Mouse (Mus musculus): Measurements from ENCODE around the gene Tmc6. TPM values are rescaled to one million over a fixed set of nuclear protein-coding genes. Genes with fewer than 3 reads are reported as not detected.

Gene Tmc6
- polyA plus RNA-seq, 1 experiment from 2014 or later = 20.2 TPM

GRCm38 (mm10) chr11:117803166-117803688, 21.2 kb upstream of the Tmc6 start:
- DNase-seq (no peak), ATAC-seq (no peak)
- WGBS (ENCODE audit: insufficient replicate concordance) = 84% methylated on average over 3 of the region's 3 CpGs
- H3K9ac ChIP-seq (replicated peaks) = no peak overlapping the region
- H3K27ac ChIP-seq (ENCODE audit: low read depth) = no peak overlapping the region
- H3K9me3 ChIP-seq (ENCODE audit: low read length) = no peaks in the 10 kb centered on the region
- no peak overlapping the region for H3K4me2 ChIP-seq (ENCODE audit: low read depth, low read length)
- H3K4me3 ChIP-seq (ENCODE audit: low read depth, low read length) = no peak overlapping the region
- H3K4me1 ChIP-seq (ENCODE audit: insufficient read depth) = peaks cover 5% of the 10 kb centered on the region; the same call in 1 of the 2 replicates
- H3K27me3 ChIP-seq (ENCODE audit: insufficient read depth, low read length) = no peaks in the 10 kb centered on the region
- TF ChIP-seq EP300 (IDR thresholded peaks at IDR 0.05; ENCODE audit: low read depth) (no peak), CTCF (IDR thresholded peaks at IDR 0.05; ENCODE audit: low read depth) (no peak)
- peaks cover 17% of the 10 kb centered on the region for H3K36me3 ChIP-seq (replicated peaks; ENCODE audit: insufficient read depth, low read length)

- DNase-seq (no peak), ATAC-seq (no peak)
- Histone ChIP-seq H3K36me3 (replicated peaks; ENCODE audit: insufficient read depth, low read length) (peaks cover 14% of the 10 kb centered on the region), H3K27ac (ENCODE audit: low read depth) (no peak overlapping the region), H3K4me3 (ENCODE audit: low read depth, low read length) (0 out of 2 replicates have a peak overlapping the region, but pooled peaks have one; percentile 5), H3K4me1 (ENCODE audit: insufficient read depth) (peaks cover 20% of the 10 kb centered on the region), H3K27me3 (ENCODE audit: insufficient read depth, low read length) (no peaks in the 10 kb centered on the region), H3K9ac (replicated peaks) (no peak overlapping the region), H3K9me3 (ENCODE audit: low read length) (no peaks in the 10 kb centered on the region), H3K4me2 (ENCODE audit: low read depth, low read length) (peak overlapping the region; percentile 38; the same call in 1 of the 2 replicates)
- no peak for TF ChIP-seq EP300 (IDR thresholded peaks at IDR 0.05; ENCODE audit: low read depth)
- no peak for TF ChIP-seq CTCF (IDR thresholded peaks at IDR 0.05; ENCODE audit: low read depth)
- 91% methylated on average over 7 of the region's 7 CpGs for WGBS (ENCODE audit: insufficient replicate concordance)
These were observed 19.7 kb upstream of the Tmc6 start for GRCm38 (mm10) chr11:117801650-117802049.

DNA sequence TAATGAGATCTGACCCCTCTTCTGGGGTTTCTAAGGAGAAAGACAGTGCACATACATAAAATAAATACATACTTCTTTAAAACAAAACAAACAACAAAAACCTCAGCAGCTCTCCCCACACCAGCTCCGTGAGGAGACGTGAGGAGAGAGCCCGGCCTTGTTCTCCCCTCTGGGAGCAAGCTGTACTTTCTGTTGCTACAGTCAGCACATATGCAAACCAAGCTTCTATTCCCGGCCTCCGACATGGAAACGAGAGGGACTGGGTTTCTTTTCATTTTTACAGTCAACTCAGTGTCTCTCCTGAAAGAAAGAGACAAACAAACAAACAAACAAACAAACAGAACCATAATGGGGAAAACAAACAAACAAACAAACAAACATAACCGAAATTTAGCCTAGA, 18.0 kb upstream of the Tmc6 start:
- Histone ChIP-seq H3K4me3 (ENCODE audit: low read depth, low read length) (no peak overlapping the region), H3K4me1 (ENCODE audit: insufficient read depth) (peaks cover 30% of the 10 kb centered on the region), H3K27ac (ENCODE audit: low read depth) (0 out of 2 replicates have a peak overlapping the region, but pooled peaks have one; percentile 91), H3K9ac (replicated peaks) (no peak overlapping the region), H3K36me3 (replicated peaks; ENCODE audit: insufficient read depth, low read length) (peaks cover 5% of the 10 kb centered on the region; the same call in 1 of the 2 replicates), H3K27me3 (ENCODE audit: insufficient read depth, low read length) (no peaks in the 10 kb centered on the region), H3K9me3 (ENCODE audit: low read length) (no peaks in the 10 kb centered on the region), H3K4me2 (ENCODE audit: low read depth, low read length) (peak overlapping the region; percentile 73)
- no peak for TF ChIP-seq CTCF (IDR thresholded peaks at IDR 0.05; ENCODE audit: low read depth)
- TF ChIP-seq EP300 (IDR thresholded peaks at IDR 0.05; ENCODE audit: low read depth) = no peak
- DNase-seq = no peak
- WGBS (ENCODE audit: insufficient replicate concordance) = 85% methylated on average over 7 of the region's 7 CpGs
- ATAC-seq = no peak

- ATAC-seq (no peak), DNase-seq (no peak)
- peak overlapping the region; percentile 63 for H3K4me3 ChIP-seq (ENCODE audit: low read depth, low read length)
- peaks cover 5% of the 10 kb centered on the region; the same call in 1 of the 2 replicates for H3K36me3 ChIP-seq (replicated peaks; ENCODE audit: insufficient read depth, low read length)
- peak overlapping the region; percentile 73 for H3K4me2 ChIP-seq (ENCODE audit: low read depth, low read length)
- 40% methylated on average over 5 of the region's 5 CpGs for WGBS (ENCODE audit: insufficient replicate concordance)
- H3K4me1 ChIP-seq (ENCODE audit: insufficient read depth) = peaks cover 30% of the 10 kb centered on the region
- no peaks in the 10 kb centered on the region for H3K9me3 ChIP-seq (ENCODE audit: low read length)
- H3K9ac ChIP-seq (replicated peaks) = peak overlapping the region; percentile 69
- peak overlapping the region; percentile 91 for H3K27ac ChIP-seq (ENCODE audit: low read depth)
- H3K27me3 ChIP-seq (ENCODE audit: insufficient read depth, low read length) = no peaks in the 10 kb centered on the region
- TF ChIP-seq CTCF (IDR thresholded peaks at IDR 0.05; ENCODE audit: low read depth) (no peak), EP300 (IDR thresholded peaks at IDR 0.05; ENCODE audit: low read depth) (no peak)
These were observed 17.2 kb upstream of the Tmc6 start for GRCm38 (mm10) chr11:117799174-117799573.

DNA sequence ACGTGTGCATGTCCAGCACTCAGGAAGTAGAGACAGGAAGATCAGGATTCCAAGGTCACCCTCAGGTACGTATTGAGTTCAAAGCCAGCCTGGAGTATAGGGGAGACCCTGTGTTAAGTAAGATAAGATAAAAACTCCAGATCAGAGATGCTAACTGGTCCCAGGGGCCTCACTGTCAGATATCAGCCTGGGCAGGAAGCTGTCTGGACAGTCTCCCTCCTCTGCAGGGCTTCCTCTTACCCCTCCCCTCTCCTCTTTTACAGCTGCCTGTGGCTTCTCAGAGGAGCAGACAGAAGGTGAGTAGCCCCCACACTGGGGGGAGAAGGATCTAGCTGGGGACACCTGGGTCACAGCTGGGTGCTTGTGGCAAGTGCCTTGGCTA, 16.2 kb upstream of the Tmc6 start:
- Histone ChIP-seq H3K36me3 (replicated peaks; ENCODE audit: insufficient read depth, low read length) (0 out of 2 replicates have a peak, but pooled peaks cover 3% of the 10 kb centered on the region), H3K9me3 (ENCODE audit: low read length) (no peaks in the 10 kb centered on the region), H3K9ac (replicated peaks) (peak overlapping the region; percentile 69), H3K27ac (ENCODE audit: low read depth) (peak overlapping the region; percentile 91), H3K4me2 (ENCODE audit: low read depth, low read length) (peak overlapping the region; percentile 73), H3K4me3 (ENCODE audit: low read depth, low read length) (peak overlapping the region; percentile 63), H3K27me3 (ENCODE audit: insufficient read depth, low read length) (no peaks in the 10 kb centered on the region), H3K4me1 (ENCODE audit: insufficient read depth) (peaks cover 32% of the 10 kb centered on the region)
- 9% methylated on average over 2 of the region's 2 CpGs for WGBS (ENCODE audit: insufficient replicate concordance)
- ATAC-seq (peak; percentile 6; the same call in 1 of the 2 replicates), DNase-seq (no peak)
- TF ChIP-seq CTCF (IDR thresholded peaks at IDR 0.05; ENCODE audit: low read depth) = no peak
- TF ChIP-seq EP300 (IDR thresholded peaks at IDR 0.05; ENCODE audit: low read depth) = peak; percentile 59

DNA sequence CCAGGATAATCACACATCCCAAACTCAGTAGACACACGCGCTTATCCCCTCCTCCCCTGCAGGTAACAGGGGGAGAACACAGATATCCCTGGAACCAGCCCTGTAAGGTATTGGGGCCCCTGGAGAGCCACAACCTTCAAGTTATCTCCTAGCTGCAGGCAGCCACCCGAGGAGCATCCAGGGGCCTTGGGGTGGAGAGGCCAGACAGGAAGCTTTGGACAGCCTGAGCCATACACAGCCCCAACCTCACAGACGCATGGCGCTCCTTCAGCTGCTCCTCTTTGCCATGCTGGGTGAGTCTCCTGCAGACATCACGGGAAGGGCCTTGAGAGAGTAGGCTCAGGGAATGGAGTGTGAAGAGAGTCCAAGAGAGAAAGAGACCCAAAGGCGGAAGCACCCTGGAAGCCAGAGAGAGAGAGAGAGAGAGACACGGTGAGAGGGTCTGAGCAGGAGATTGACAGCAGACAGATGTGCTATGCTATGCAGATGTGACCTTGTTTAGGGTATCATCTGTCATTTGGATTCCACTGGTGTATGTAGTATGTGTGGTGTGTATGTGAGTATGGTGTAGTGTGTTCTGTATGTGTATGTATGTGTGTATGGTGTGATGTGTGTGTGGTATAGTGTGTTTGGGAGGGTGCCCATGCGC, 15.6 kb upstream of the Tmc6 start, which contains the start of gene 6030468B19Rik:
TSS of gene 6030468B19Rik (plus strand) at position 150 of the 649 bp plus-strand sequence.
- Histone ChIP-seq H3K9ac (replicated peaks) (peak within 1 kb of the TSS; percentile 69), H3K27ac (ENCODE audit: low read depth) (peak within 1 kb of the TSS; percentile 91), H3K4me1 (ENCODE audit: insufficient read depth) (peaks cover 35% of the 10 kb centered on the region), H3K27me3 (ENCODE audit: insufficient read depth, low read length) (no peaks in the 10 kb centered on the region), H3K36me3 (replicated peaks; ENCODE audit: insufficient read depth, low read length) (no peaks in the 10 kb centered on the region), H3K4me3 (ENCODE audit: low read depth, low read length) (peak within 1 kb of the TSS; percentile 63), H3K4me2 (ENCODE audit: low read depth, low read length) (peak within 1 kb of the TSS; percentile 73), H3K9me3 (ENCODE audit: low read length) (no peaks in the 10 kb centered on the region)
- WGBS (ENCODE audit: insufficient replicate concordance) = 35% methylated on average over 9 of the region's 9 CpGs
- ATAC-seq = peak; percentile 95
- peak; percentile 73 for DNase-seq
- peak; percentile 96 for TF ChIP-seq EP300 (IDR thresholded peaks at IDR 0.05; ENCODE audit: low read depth)
- TF ChIP-seq CTCF (IDR thresholded peaks at IDR 0.05; ENCODE audit: low read depth) = no peak

Measured in liver, postnatal 0 days (tissue).